Mouse (Mus musculus) heart, embryonic 15.5 days (tissue): ENCODE results near the gene Faim. TPM values are rescaled to one million over a fixed set of nuclear protein-coding genes. Genes with fewer than 3 reads are reported as not detected.

Experiments used
- polyA plus RNA-seq: library from polyadenylated mRNA; unstranded; fragments of >200 nt; fragmentation: Nextera tagmentation; extraction: Ambion mirVana; gene quantifications from 2 replicates; pipeline ENCODE4 v1.2.1, GENCODE M21; 2015

The Faim gene
- polyA plus RNA-seq, 1 experiment from 2014 or later: 27.3 TPM

Other genes with a start within 250 kb of the Faim start
- not detected in 2 replicates for gene Prr23a1, start 143.9 kb upstream of the Faim start, polyA plus RNA-seq
- gene Prr23a2, start 129.9 kb upstream of the Faim start, polyA plus RNA-seq: not detected in 2 replicates
- gene Prr23a3, start 121.6 kb upstream of the Faim start, polyA plus RNA-seq: not detected in 2 replicates
- gene 7420426K07Rik, start 83.3 kb upstream of the Faim start, polyA plus RNA-seq: not detected in 2 replicates
- not detected in 2 replicates for gene Foxl2, start 31.1 kb upstream of the Faim start, polyA plus RNA-seq
- 0.10 TPM in 1 of 2 replicates, not detected in the other for gene Gm1123, start 49.3 kb downstream of the Faim start, polyA plus RNA-seq
- 1.4 TPM in 2 replicates for gene Pik3cb, start 154.2 kb downstream of the Faim start, polyA plus RNA-seq